Comparison of ENCODE assay signal across 22 mouse cellular contexts in the genomic region with DNA sequence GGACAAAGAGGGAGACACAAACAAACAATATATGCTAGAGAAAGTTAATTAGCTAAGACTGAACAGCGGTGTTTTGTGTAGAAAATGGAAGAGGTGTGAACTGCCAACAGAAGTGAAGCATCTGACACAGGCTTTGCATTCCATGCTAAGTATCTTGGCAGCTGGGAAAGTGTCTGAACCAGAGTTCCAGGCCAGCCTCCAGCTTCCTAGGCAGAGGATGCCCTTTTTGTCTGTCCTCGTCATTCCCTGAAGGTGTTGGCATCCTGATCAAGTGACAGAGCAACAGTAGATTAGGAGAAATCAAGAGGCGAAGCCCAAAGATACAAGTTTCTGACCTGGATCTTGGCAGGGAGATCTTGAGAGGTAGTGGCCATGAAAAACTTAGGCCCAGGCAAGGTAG.
A peak's percentile ranks its signal among the peaks of the same experiment; 100 is the strongest.
DNase-seq lines count a peak whose midpoint lies in the region; ATAC-seq and TF ChIP-seq lines count a peak whose summit lies in the region.
"Had no signal": no experiment of that assay in that cellular context is flagged by ENCODE, and none has a peak within 500 bp of the region (broad histone marks: within the 10 kb centered on the region; RNA-seq: fewer than 3 reads in every experiment).

No protein-coding gene starts in this region.

- DNase-seq in heart, adult 11 months: peak; percentile 91
- no peak for DNase-seq in heart, postnatal 4 days
- DNase-seq in heart, adult 8-10 months (ENCODE audit: low spot score): peak; percentile 44
- peak; percentile 10 for DNase-seq in midbrain, embryonic 11.5 days (ENCODE audit: low spot score, missing footprints)
- no peak for DNase-seq in midbrain, postnatal 0 days (ENCODE audit: low spot score)
- DNase-seq: adrenal gland, postnatal 10 days; adrenal gland, postnatal 36 days; cerebellum, adult 18-20 months; cerebellum, adult 9-10 months; cerebellum, postnatal 14 days; gastrocnemius, postnatal 10 days; gastrocnemius, postnatal 36 days; kidney, adult 11 months; kidney, adult 8-10 months had no signal

- no peaks in the 10 kb centered on the region for H3K9me3 ChIP-seq in heart, embryonic 11.5 days (replicated peaks; ENCODE audit: control insufficient read depth, low read length)
- H3K9me3 ChIP-seq in midbrain, embryonic 11.5 days (ENCODE audit: control insufficient read depth, low read length): no peaks in the 10 kb centered on the region
- H3K9me3 ChIP-seq in midbrain, postnatal 0 days (ENCODE audit: low read length): no peaks in the 10 kb centered on the region
- H3K9me3 ChIP-seq: forebrain, embryonic 10.5 days; forebrain, embryonic 13.5 days; hindbrain, embryonic 10.5 days; hindbrain, embryonic 13.5 days; intestine, embryonic 15.5 days had no signal

- WGBS in heart, embryonic 11.5 days (ENCODE audit: insufficient replicate concordance): 51% methylated on average over 3 of the region's 3 CpGs
- 90% methylated on average over 3 of the region's 3 CpGs for WGBS in midbrain, embryonic 11.5 days
- WGBS in midbrain, postnatal 0 days: 92% methylated on average over 3 of the region's 3 CpGs

- H3K36me3 ChIP-seq in heart, embryonic 11.5 days (ENCODE audit: control insufficient read depth, insufficient read depth, low read length): no peaks in the 10 kb centered on the region
- no peaks in the 10 kb centered on the region for H3K36me3 ChIP-seq in midbrain, embryonic 11.5 days (ENCODE audit: control insufficient read depth, insufficient read depth, low read length)
- H3K36me3 ChIP-seq in midbrain, postnatal 0 days (ENCODE audit: insufficient read depth, low read length): no peaks in the 10 kb centered on the region
- H3K36me3 ChIP-seq: forebrain, embryonic 10.5 days; hindbrain, embryonic 10.5 days; hindbrain, embryonic 13.5 days; intestine, embryonic 15.5 days had no signal

- no peak overlapping the region for H3K4me3 ChIP-seq in heart, embryonic 11.5 days (ENCODE audit: low read depth, low read length)
- H3K4me3 ChIP-seq in midbrain, embryonic 11.5 days (ENCODE audit: low read depth, low read length): no peak overlapping the region
- no peak overlapping the region for H3K4me3 ChIP-seq in midbrain, postnatal 0 days (ENCODE audit: low read depth, low read length)
- H3K4me3 ChIP-seq: forebrain, embryonic 10.5 days; forebrain, embryonic 13.5 days; hindbrain, embryonic 10.5 days; hindbrain, embryonic 13.5 days; intestine, embryonic 15.5 days had no signal

- H3K4me2 ChIP-seq in heart, embryonic 11.5 days: no peak overlapping the region
- H3K4me2 ChIP-seq in midbrain, embryonic 11.5 days: no peak overlapping the region
- H3K4me2 ChIP-seq in midbrain, postnatal 0 days (ENCODE audit: low read depth, low read length, poor library complexity, severe bottlenecking): no peak overlapping the region
- H3K4me2 ChIP-seq: forebrain, embryonic 13.5 days; hindbrain, embryonic 13.5 days; intestine, embryonic 15.5 days had no signal

- no peak for ATAC-seq in heart, embryonic 11.5 days (replicated peaks; ENCODE audit: insufficient number of reproducible peaks, low FRiP score, low TSS enrichment)
- no peak for ATAC-seq in midbrain, embryonic 11.5 days (ENCODE audit: low FRiP score)
- ATAC-seq in midbrain, postnatal 0 days (ENCODE audit: low FRiP score): no peak
- ATAC-seq: forebrain, embryonic 13.5 days; forebrain, embryonic 16.5 days; hindbrain, embryonic 16.5 days; intestine, embryonic 15.5 days had no signal

- no peak overlapping the region for H3K27ac ChIP-seq in heart, embryonic 11.5 days (ENCODE audit: low read depth, low read length)
- no peak overlapping the region for H3K27ac ChIP-seq in midbrain, embryonic 11.5 days (ENCODE audit: low read depth, low read length)
- H3K27ac ChIP-seq in midbrain, postnatal 0 days (ENCODE audit: low read depth, low read length): no peak overlapping the region
- H3K27ac ChIP-seq: forebrain, embryonic 10.5 days; forebrain, embryonic 13.5 days; hindbrain, embryonic 10.5 days; hindbrain, embryonic 13.5 days; intestine, embryonic 15.5 days had no signal

- no peak for TF ChIP-seq CTCF in midbrain, postnatal 0 days (IDR thresholded peaks at IDR 0.05)

- H3K4me1 ChIP-seq in heart, embryonic 11.5 days (ENCODE audit: control insufficient read depth, insufficient read depth, low read length): no peaks in the 10 kb centered on the region
- no peaks in the 10 kb centered on the region for H3K4me1 ChIP-seq in midbrain, embryonic 11.5 days (ENCODE audit: control insufficient read depth, insufficient read depth, low read length)
- no peaks in the 10 kb centered on the region for H3K4me1 ChIP-seq in midbrain, postnatal 0 days (ENCODE audit: insufficient read depth, low read length)
- H3K4me1 ChIP-seq: forebrain, embryonic 10.5 days; forebrain, embryonic 13.5 days; hindbrain, embryonic 10.5 days; hindbrain, embryonic 13.5 days; intestine, embryonic 15.5 days had no signal

- H3K9ac ChIP-seq in heart, embryonic 11.5 days (ENCODE audit: low read depth, low read length): no peak overlapping the region
- no peak overlapping the region for H3K9ac ChIP-seq in midbrain, embryonic 11.5 days (ENCODE audit: low read length)
- H3K9ac ChIP-seq in midbrain, postnatal 0 days (replicated peaks; ENCODE audit: low read length, poor library complexity, severe bottlenecking): no peak overlapping the region
- H3K9ac ChIP-seq: forebrain, embryonic 13.5 days; hindbrain, embryonic 13.5 days; intestine, embryonic 15.5 days had no signal

- H3K27me3 ChIP-seq in heart, embryonic 11.5 days (ENCODE audit: control insufficient read depth, insufficient read depth, low read length): no peaks in the 10 kb centered on the region
- H3K27me3 ChIP-seq in midbrain, embryonic 11.5 days (ENCODE audit: control insufficient read depth, insufficient read depth, low read length): no peaks in the 10 kb centered on the region
- no peaks in the 10 kb centered on the region for H3K27me3 ChIP-seq in midbrain, postnatal 0 days (ENCODE audit: insufficient read depth, low read length)
- H3K27me3 ChIP-seq: forebrain, embryonic 13.5 days; intestine, embryonic 15.5 days had no signal

Comparison
In these comparisons a context has a peak if more than half of its experiments do, and no peak if none do; other contexts are left out.
1. DNase-seq: peak in heart, adult 11 months (single experiment), heart, adult 8-10 months (single experiment) and midbrain, embryonic 11.5 days (single experiment); none in heart, postnatal 4 days (single experiment) and midbrain, postnatal 0 days (single experiment).